Mouse (Mus musculus) granulocyte monocyte progenitor cell, adult 5-6 weeks (primary cell): ENCODE results near the gene Dlgap3. TPM values are rescaled to one million over a fixed set of nuclear protein-coding genes. Genes with fewer than 3 reads are reported as not detected.

Experiments used
- ATAC-seq: replicated peaks from 2 replicates; pipeline ENCODE4 v1.8.0; 2016; ENCODE audit warnings: mild to moderate bottlenecking, moderate TSS enrichment, inconsistent platforms; ENCODE audit not compliant: poor library complexity, severe bottlenecking
- total RNA-seq, 2 experiments: library from RNA; stranded (forward) in 1 of 2; stranded (reverse) in 1 of 2; fragments of 200-712, 200-1000 nt in 1 of 2; fragments of >200 nt in 1 of 2; fragmentation: Nextera tagmentation in 1 of 2; gene quantifications; 2 replicates each; pipeline ENCODE4 v1.2.3; 2014 to 2017

Dlgap3 gene
- total RNA-seq, 2 experiments from 2014 or later, result not detected

GRCm38 (mm10) chr4:127251963-127252585, 83.1 kb downstream of the Dlgap3 start:
- ATAC-seq, result no peak

GRCm38 (mm10) chr4:127256739-127257138, 87.7 kb downstream of the Dlgap3 start:
- ATAC-seq, result no peak

- no peak for ATAC-seq
Observed at GRCm38 (mm10) chr4:127258186-127258897, 89.3 kb downstream of the Dlgap3 start.

GRCm38 (mm10) chr4:127261601-127262000, 92.6 kb downstream of the Dlgap3 start:
- ATAC-seq, result no peak

- ATAC-seq, result peak; percentile 27; the same call in 1 of the 2 replicates
Observed at GRCm38 (mm10) chr4:127263438-127264182, 94.6 kb downstream of the Dlgap3 start.

- ATAC-seq, result no peak
Observed at GRCm38 (mm10) chr4:127264183-127264554, 95.2 kb downstream of the Dlgap3 start.

GRCm38 (mm10) chr4:127278451-127279001, 109.5 kb downstream of the Dlgap3 start:
- no peak for ATAC-seq

GRCm38 (mm10) chr4:127279241-127279640, 110.2 kb downstream of the Dlgap3 start:
- no peak for ATAC-seq

Other genes starting within 250 kb of the Dlgap3 start
- gene Zmym4, start 201.1 kb upstream of the Dlgap3 start, total RNA-seq (2014; fragmentation: Nextera tagmentation), result 36.8 and 50.7 TPM in 2 replicates
- 45.9 and 60.9 TPM in 2 replicates for gene Zmym4, start 201.1 kb upstream of the Dlgap3 start, total RNA-seq (2017)
- gene Sfpq, start 147.9 kb upstream of the Dlgap3 start, total RNA-seq (2014; fragmentation: Nextera tagmentation), result 384 and 480 TPM in 2 replicates
- gene Sfpq, start 147.9 kb upstream of the Dlgap3 start, total RNA-seq (2017), result 580 and 667 TPM in 2 replicates
- gene Zmym1, start 108.1 kb upstream of the Dlgap3 start, total RNA-seq (2014; fragmentation: Nextera tagmentation), result 7.9 and 10.5 TPM in 2 replicates
- 15.1 and 18.8 TPM in 2 replicates for gene Zmym1, start 108.1 kb upstream of the Dlgap3 start, total RNA-seq (2017)
- gene Zmym6, start 91.8 kb upstream of the Dlgap3 start, total RNA-seq (2014; fragmentation: Nextera tagmentation), result 14.4 and 20.7 TPM in 2 replicates
- 12.4 and 16.5 TPM in 2 replicates for gene Zmym6, start 91.8 kb upstream of the Dlgap3 start, total RNA-seq (2017)
- gene Tmem35b, start 45.5 kb upstream of the Dlgap3 start, total RNA-seq (2014; fragmentation: Nextera tagmentation), result 13.4 and 16.3 TPM in 2 replicates
- 7.2 and 9.2 TPM in 2 replicates for gene Tmem35b, start 45.5 kb upstream of the Dlgap3 start, total RNA-seq (2017)
- gene Smim12, start 74.6 kb downstream of the Dlgap3 start, total RNA-seq (2014; fragmentation: Nextera tagmentation), result 35.1 and 47.1 TPM in 2 replicates
- gene Smim12, start 74.6 kb downstream of the Dlgap3 start, total RNA-seq (2017), result 30.4 and 31.8 TPM in 2 replicates
- not detected in 2 replicates for gene Gja4, start 144.8 kb downstream of the Dlgap3 start, total RNA-seq (2014; fragmentation: Nextera tagmentation)
- gene Gja4, start 144.8 kb downstream of the Dlgap3 start, total RNA-seq (2017), result not detected in 2 replicates
- gene Gjb3, start 161.6 kb downstream of the Dlgap3 start, total RNA-seq (2014; fragmentation: Nextera tagmentation), result not detected in 2 replicates
- gene Gjb3, start 161.6 kb downstream of the Dlgap3 start, total RNA-seq (2017), result 0.69 and 0.82 TPM in 2 replicates
- not detected in 2 replicates for gene Gjb4, start 184.9 kb downstream of the Dlgap3 start, total RNA-seq (2014; fragmentation: Nextera tagmentation)
- gene Gjb4, start 184.9 kb downstream of the Dlgap3 start, total RNA-seq (2017), result not detected in 2 replicates
- not detected in 2 replicates for gene Gjb5, start 189.0 kb downstream of the Dlgap3 start, total RNA-seq (2014; fragmentation: Nextera tagmentation)
- not detected in 2 replicates for gene Gjb5, start 189.0 kb downstream of the Dlgap3 start, total RNA-seq (2017)